Mouse (Mus musculus) liver, embryonic 11.5 days (tissue): ENCODE measurements at regions not wholly inside any gene's neighbourhood (a gene's known extent, or its start where the extent isn't known, plus 50 kb on each side); places are given as distances from the start of the nearest gene placed in this dataset.

Experiments used
- ATAC-seq: fragments of 200-750 bp; cut with Nextera tagmentation; replicated peaks from 2 replicates; pipeline ENCODE4 v1.8.0; 2017; ENCODE audit warnings: moderate number of reproducible peaks, mild to moderate bottlenecking, moderate TSS enrichment, moderate library complexity; ENCODE audit not compliant: low FRiP score
- DNase-seq: peaks from one replicate; pipeline ENCODE4 v3.0.0-alpha.2; 2017; ENCODE audit warnings: low spot score
- H3K27ac ChIP-seq: fragments of 300-500 bp; sonication (generic); 2 replicates; pipeline ENCODE4 v1.5.1; 2014; ENCODE audit warnings: mild to moderate bottlenecking, low read depth, low read length, control low read depth
- H3K27me3 ChIP-seq: fragments of 300-500 bp; sonication (generic); replicated peaks from 2 replicates; pipeline ENCODE4 v1.6.1; 2014; ENCODE audit warnings: low read length, mixed read lengths; ENCODE audit not compliant: control insufficient read depth, insufficient read depth
- H3K36me3 ChIP-seq: fragments of 300-500 bp; sonication (generic); 2 replicates; pipeline ENCODE4 v1.6.1; 2014; ENCODE audit warnings: mild to moderate bottlenecking, low read length, moderate library complexity, mixed read lengths; ENCODE audit not compliant: control insufficient read depth, insufficient read depth
- H3K4me1 ChIP-seq: fragments of 300-500 bp; sonication (generic); replicated peaks from 2 replicates; pipeline ENCODE4 v1.6.1; 2014; ENCODE audit warnings: low read length, mixed read lengths; ENCODE audit not compliant: control insufficient read depth, insufficient read depth
- H3K4me2 ChIP-seq: fragments of 300-500 bp; sonication (generic); 2 replicates; pipeline ENCODE4 v1.6.1; 2014; ENCODE audit warnings: mild to moderate bottlenecking, control low read depth, moderate library complexity
- H3K4me3 ChIP-seq: fragments of 300-500 bp; sonication (generic); 2 replicates; pipeline ENCODE4 v1.5.1; 2014; ENCODE audit warnings: low read depth, low read length, control low read depth
- H3K9ac ChIP-seq: fragments of 300-500 bp; sonication (generic); 2 replicates; pipeline ENCODE4 v1.6.1; 2014; ENCODE audit warnings: low read depth, low read length, control low read depth
- H3K9me3 ChIP-seq: fragments of 300-500 bp; sonication (generic); 2 replicates; pipeline ENCODE4 v1.6.1; 2016; ENCODE audit warnings: low read length, inconsistent platforms, mixed read lengths; ENCODE audit not compliant: control insufficient read depth
- WGBS: fragments of 180-500 bp; shearing (Covaris S2); extraction: QIAGEN DNeasy Blood & Tissue Kit; methylation state at CpG from one replicate; pipeline ENCODE4 v1.1.7; 2014; 5-methylcytosine and 5-hydroxymethylcytosine counted together

GRCm38 (mm10) chr13:37130637-37131036, 80.6 kb upstream of the F13a1 start:
- no peaks in the 10 kb centered on the region for H3K27me3 ChIP-seq
- no peaks in the 10 kb centered on the region for H3K36me3 ChIP-seq
- no peaks in the 10 kb centered on the region for H3K4me1 ChIP-seq
- no peak overlapping the region for H3K27ac ChIP-seq
- no peak overlapping the region for H3K4me2 ChIP-seq
- no peak for DNase-seq
- WGBS: 42% methylated on average over 10 of the region's 10 CpGs
- no peak for ATAC-seq
- H3K9me3 ChIP-seq: no peaks in the 10 kb centered on the region
- no peak overlapping the region for H3K9ac ChIP-seq
- no peak overlapping the region for H3K4me3 ChIP-seq

GRCm38 (mm10) chr13:37121602-37122001, 71.6 kb upstream of the F13a1 start:
- Histone ChIP-seq H3K36me3 (no peaks in the 10 kb centered on the region), H3K4me3 (no peak overlapping the region), H3K27ac (no peak overlapping the region), H3K4me2 (no peak overlapping the region), H3K4me1 (no peaks in the 10 kb centered on the region), H3K9me3 (no peaks in the 10 kb centered on the region), H3K27me3 (no peaks in the 10 kb centered on the region), H3K9ac (no peak overlapping the region)
- ATAC-seq (no peak), DNase-seq (no peak)
- 50% methylated on average over 4 of the region's 4 CpGs for WGBS

- Histone ChIP-seq H3K4me1 (no peaks in the 10 kb centered on the region), H3K4me2 (no peak overlapping the region), H3K9ac (no peak overlapping the region), H3K36me3 (no peaks in the 10 kb centered on the region), H3K27ac (no peak overlapping the region), H3K4me3 (no peak overlapping the region), H3K9me3 (no peaks in the 10 kb centered on the region), H3K27me3 (no peaks in the 10 kb centered on the region)
- DNase-seq (no peak), ATAC-seq (no peak)
- WGBS: 50% methylated on average over 2 of the region's 2 CpGs
Measured at GRCm38 (mm10) chr13:37120219-37120618, 70.2 kb upstream of the F13a1 start.

- no peak overlapping the region for H3K9ac ChIP-seq
- H3K36me3 ChIP-seq: no peaks in the 10 kb centered on the region
- H3K4me3 ChIP-seq: no peak overlapping the region
- ATAC-seq (no peak), DNase-seq (no peak)
- H3K27me3 ChIP-seq: no peaks in the 10 kb centered on the region
- WGBS: 78% methylated on average over 5 of the region's 5 CpGs
- no peaks in the 10 kb centered on the region for H3K4me1 ChIP-seq
- no peak overlapping the region for H3K4me2 ChIP-seq
- H3K9me3 ChIP-seq: no peaks in the 10 kb centered on the region
- H3K27ac ChIP-seq: no peak overlapping the region
Measured at GRCm38 (mm10) chr13:37114324-37114723, 64.3 kb upstream of the F13a1 start.

- ATAC-seq: no peak
- H3K4me3 ChIP-seq: no peak overlapping the region
- H3K36me3 ChIP-seq: no peaks in the 10 kb centered on the region
- 82% methylated on average over 4 of the region's 4 CpGs for WGBS
- no peak overlapping the region for H3K4me2 ChIP-seq
- no peaks in the 10 kb centered on the region for H3K9me3 ChIP-seq
- no peak overlapping the region for H3K27ac ChIP-seq
- H3K4me1 ChIP-seq: no peaks in the 10 kb centered on the region
- no peak overlapping the region for H3K9ac ChIP-seq
- no peaks in the 10 kb centered on the region for H3K27me3 ChIP-seq
- DNase-seq: no peak
Measured at GRCm38 (mm10) chr13:37111747-37112146, 61.7 kb upstream of the F13a1 start.

- DNase-seq (no peak), ATAC-seq (no peak)
- H3K4me1 ChIP-seq: no peaks in the 10 kb centered on the region
- H3K4me2 ChIP-seq: no peak overlapping the region
- H3K9me3 ChIP-seq: no peaks in the 10 kb centered on the region
- no peaks in the 10 kb centered on the region for H3K36me3 ChIP-seq
- no peak overlapping the region for H3K27ac ChIP-seq
- no peak overlapping the region for H3K9ac ChIP-seq
- 78% methylated on average over 5 of the region's 5 CpGs for WGBS
- no peak overlapping the region for H3K4me3 ChIP-seq
- H3K27me3 ChIP-seq: no peaks in the 10 kb centered on the region
Measured at GRCm38 (mm10) chr13:37107721-37108120, 57.7 kb upstream of the F13a1 start.

GRCm38 (mm10) chr13:37106009-37106408, 56.0 kb upstream of the F13a1 start:
- 57% methylated on average over 5 of the region's 5 CpGs for WGBS
- Histone ChIP-seq H3K36me3 (no peaks in the 10 kb centered on the region), H3K27me3 (no peaks in the 10 kb centered on the region), H3K9ac (no peak overlapping the region), H3K4me1 (no peaks in the 10 kb centered on the region), H3K9me3 (no peaks in the 10 kb centered on the region), H3K27ac (no peak overlapping the region), H3K4me2 (no peak overlapping the region), H3K4me3 (no peak overlapping the region)
- ATAC-seq (no peak), DNase-seq (no peak)

GRCm38 (mm10) chr13:37104410-37105294, 54.6 kb upstream of the F13a1 start:
- Histone ChIP-seq H3K27me3 (no peaks in the 10 kb centered on the region), H3K9ac (no peak overlapping the region), H3K4me3 (no peak overlapping the region), H3K4me2 (no peak overlapping the region), H3K9me3 (no peaks in the 10 kb centered on the region), H3K36me3 (no peaks in the 10 kb centered on the region), H3K4me1 (no peaks in the 10 kb centered on the region), H3K27ac (no peak overlapping the region)
- WGBS: 68% methylated on average over 9 of the region's 9 CpGs
- DNase-seq (no peak), ATAC-seq (no peak)

GRCm38 (mm10) chr13:37103741-37104296, 53.8 kb upstream of the F13a1 start:
- no peak for ATAC-seq
- Histone ChIP-seq H3K9ac (no peak overlapping the region), H3K9me3 (no peaks in the 10 kb centered on the region), H3K36me3 (no peaks in the 10 kb centered on the region), H3K27ac (no peak overlapping the region), H3K4me3 (no peak overlapping the region), H3K4me2 (no peak overlapping the region), H3K27me3 (no peaks in the 10 kb centered on the region), H3K4me1 (no peaks in the 10 kb centered on the region)
- DNase-seq: no peak
- 76% methylated on average over 6 of the region's 6 CpGs for WGBS
